Mouse (Mus musculus) cerebellum, adult 2 months (tissue): Measurements from ENCODE around the gene Robo1. TPM values are rescaled to one million over a fixed set of nuclear protein-coding genes. Genes with fewer than 3 reads are reported as not detected.

ENCODE experiments used
- DNase-seq, 2 experiments: peaks; one replicate each; pipeline ENCODE4 v3.0.0; 2021
- H3K27ac ChIP-seq: fragments of 200-500 bp; 2 replicates; pipeline ENCODE4 v1.5.1; 2012; ENCODE audit warnings: low read length, control low read depth, inconsistent platforms; ENCODE audit not compliant: insufficient read depth
- H3K27me3 ChIP-seq: fragments of 200-500 bp; 2 replicates; pipeline ENCODE4 v1.6.1; 2012; ENCODE audit warnings: inconsistent platforms, mild to moderate bottlenecking, low read length, moderate library complexity; ENCODE audit not compliant: control insufficient read depth, insufficient read depth
- H3K4me1 ChIP-seq: fragments of 200-500 bp; 2 replicates; pipeline ENCODE4 v1.6.1; 2011; ENCODE audit warnings: low read length; ENCODE audit not compliant: control insufficient read depth, insufficient read depth
- H3K4me3 ChIP-seq: fragments of 200-500 bp; replicated peaks from 2 replicates; pipeline ENCODE3; 2011; ENCODE audit warnings: mild to moderate bottlenecking, low read depth, low read length, control low read depth; ENCODE audit not compliant: insufficient read depth
- CTCF ChIP-seq: fragments of 200-500 bp; IDR thresholded peaks from 2 replicates; pipeline ENCODE4 v1.5.1; 2011; ENCODE audit warnings: low read depth, mild to moderate bottlenecking, control low read depth, low read length, moderate library complexity, borderline replicate concordance; ENCODE audit not compliant: insufficient read depth
- POLR2A ChIP-seq: fragments of 200-500 bp; IDR thresholded peaks from 2 replicates; pipeline ENCODE4 v1.6.1; 2011; ENCODE audit warnings: low read length, control low read depth, borderline replicate concordance; ENCODE audit not compliant: insufficient read depth
- WGBS: fragments of 180-500 bp; shearing (Covaris S2); methylation state at CpG from one replicate; pipeline ENCODE4 v1.1.7; 2018; 5-methylcytosine and 5-hydroxymethylcytosine counted together
- polyA plus RNA-seq: library from polyadenylated mRNA; depleted of rRNA; stranded (reverse); fragments of >200 nt; gene quantifications from 2 replicates; pipeline ENCODE4 v1.2.3, GENCODE M21; 2012

Gene Robo1
- polyA plus RNA-seq, 1 experiment, result 13.0 TPM

- 88% methylated on average over 11 of the region's 11 CpGs for WGBS
Measured at GRCm38 (mm10) chr16:73004601-73005000, 696.5 kb downstream of the Robo1 start.

GRCm38 (mm10) chr16:73005831-73006230 is 697.7 kb downstream of the Robo1 start:
- TF ChIP-seq POLR2A (no peak), CTCF (no peak)
- Histone ChIP-seq H3K27me3 (no peaks in the 10 kb centered on the region), H3K4me1 (no peaks in the 10 kb centered on the region), H3K27ac (no peak overlapping the region), H3K4me3 (no peak overlapping the region)
- no peak for DNase-seq
- WGBS, result 75% methylated on average over 4 of the region's 4 CpGs

More at GRCm38 (mm10) chr16:73004601-73005000, 696.5 kb downstream of the Robo1 start:
- H3K4me3 ChIP-seq, result no peak overlapping the region
- H3K27ac ChIP-seq, result no peak overlapping the region
- no peak for DNase-seq
- H3K4me1 ChIP-seq, result no peaks in the 10 kb centered on the region
- TF ChIP-seq POLR2A, result no peak
- TF ChIP-seq CTCF, result no peak
- no peaks in the 10 kb centered on the region for H3K27me3 ChIP-seq

- H3K27me3 ChIP-seq, result no peaks in the 10 kb centered on the region
- H3K27ac ChIP-seq, result no peak overlapping the region
- no peak overlapping the region for H3K4me3 ChIP-seq
- no peak for DNase-seq
- no peak for TF ChIP-seq CTCF
- no peak for TF ChIP-seq POLR2A
- H3K4me1 ChIP-seq, result no peaks in the 10 kb centered on the region
- 65% methylated on average over 8 of the region's 8 CpGs for WGBS
Measured at GRCm38 (mm10) chr16:73007434-73007833, 699.3 kb downstream of the Robo1 start.

- TF ChIP-seq POLR2A (no peak), CTCF (no peak)
- no peak overlapping the region for H3K27ac ChIP-seq
- 67% methylated on average over 7 of the region's 7 CpGs for WGBS
- DNase-seq, result no peak
- no peak overlapping the region for H3K4me3 ChIP-seq
- H3K27me3 ChIP-seq, result no peaks in the 10 kb centered on the region
- no peaks in the 10 kb centered on the region for H3K4me1 ChIP-seq
Measured at GRCm38 (mm10) chr16:73011313-73011712, 703.2 kb downstream of the Robo1 start.

- TF ChIP-seq CTCF (no peak), POLR2A (no peak)
- WGBS, result 94% methylated on average over 11 of the region's 11 CpGs
- H3K4me1 ChIP-seq, result no peaks in the 10 kb centered on the region
- H3K27ac ChIP-seq, result no peak overlapping the region
- DNase-seq, result no peak
- H3K4me3 ChIP-seq, result no peak overlapping the region
- H3K27me3 ChIP-seq, result no peaks in the 10 kb centered on the region
Measured at GRCm38 (mm10) chr16:73012926-73013325, 704.8 kb downstream of the Robo1 start.

GRCm38 (mm10) chr16:73014544-73014943 is 706.4 kb downstream of the Robo1 start:
- Histone ChIP-seq H3K27ac (no peak overlapping the region), H3K4me1 (no peaks in the 10 kb centered on the region), H3K4me3 (no peak overlapping the region), H3K27me3 (no peaks in the 10 kb centered on the region)
- no peak for TF ChIP-seq POLR2A
- DNase-seq, result no peak
- 77% methylated on average over 8 of the region's 8 CpGs for WGBS

- DNase-seq, result no peak
- Histone ChIP-seq H3K4me1 (no peaks in the 10 kb centered on the region), H3K27ac (no peak overlapping the region), H3K4me3 (no peak overlapping the region), H3K27me3 (no peaks in the 10 kb centered on the region)
- no peak for TF ChIP-seq CTCF
- WGBS, result 29% methylated on average over 4 of the region's 4 CpGs
Measured at GRCm38 (mm10) chr16:73015976-73016375, 707.9 kb downstream of the Robo1 start.

GRCm38 (mm10) chr16:73016801-73017200 is 708.7 kb downstream of the Robo1 start:
- Histone ChIP-seq H3K27ac (no peak overlapping the region), H3K27me3 (no peaks in the 10 kb centered on the region), H3K4me1 (no peaks in the 10 kb centered on the region), H3K4me3 (no peak overlapping the region)
- DNase-seq, result no peak
- 75% methylated on average over 7 of the region's 7 CpGs for WGBS
- no peak for TF ChIP-seq CTCF
- TF ChIP-seq POLR2A, result no peak

- H3K27me3 ChIP-seq, result no peaks in the 10 kb centered on the region
- DNase-seq, result no peak
- no peak for TF ChIP-seq POLR2A
- TF ChIP-seq CTCF, result no peak
- H3K4me3 ChIP-seq, result no peak overlapping the region
- H3K27ac ChIP-seq, result no peak overlapping the region
- no peaks in the 10 kb centered on the region; the same call in 1 of the 2 replicates for H3K4me1 ChIP-seq
- 74% methylated on average over 13 of the region's 13 CpGs for WGBS
Measured at GRCm38 (mm10) chr16:73024326-73024725, 716.2 kb downstream of the Robo1 start.
